Mouse (Mus musculus) midbrain, embryonic 13.5 days (tissue): ENCODE measurements at regions not wholly inside any gene's neighbourhood (a gene's known extent, or its start where the extent isn't known, plus 50 kb on each side); places are given as distances from the start of the nearest gene placed in this dataset.
A peak's percentile ranks its signal among the peaks of the same experiment; 100 is the strongest.

ENCODE experiments used
- ATAC-seq: fragments of 200-750 bp; cut with Nextera tagmentation; 2 replicates; pipeline ENCODE4 v1.8.0; 2017; ENCODE audit warnings: mild to moderate bottlenecking, moderate TSS enrichment, moderate library complexity
- H3K27ac ChIP-seq: fragments of 300-500 bp; sonication (generic); 2 replicates; pipeline ENCODE4 v1.5.1; 2015; ENCODE audit warnings: inconsistent platforms, mild to moderate bottlenecking, moderate library complexity
- H3K27me3 ChIP-seq: fragments of 300-500 bp; sonication (generic); 2 replicates; pipeline ENCODE4 v1.6.1; 2015; ENCODE audit warnings: mild to moderate bottlenecking, inconsistent platforms
- H3K36me3 ChIP-seq: fragments of 300-500 bp; sonication (generic); 2 replicates; pipeline ENCODE4 v1.6.1; 2015; ENCODE audit warnings: mild to moderate bottlenecking, inconsistent platforms
- H3K4me1 ChIP-seq: fragments of 300-500 bp; sonication (generic); replicated peaks from 2 replicates; pipeline ENCODE4 v1.6.1; 2015; ENCODE audit warnings: inconsistent platforms
- H3K4me2 ChIP-seq: fragments of 300-500 bp; sonication (generic); replicated peaks from 2 replicates; pipeline ENCODE4 v1.6.1; 2015; ENCODE audit warnings: moderate library complexity, mild to moderate bottlenecking, inconsistent platforms
- H3K4me3 ChIP-seq: fragments of 300-500 bp; sonication (generic); replicated peaks from 2 replicates; pipeline ENCODE4 v1.5.1; 2015; ENCODE audit warnings: mild to moderate bottlenecking, inconsistent platforms
- H3K9ac ChIP-seq: fragments of 300-500 bp; sonication (generic); replicated peaks from 2 replicates; pipeline ENCODE4 v1.6.1; 2015; ENCODE audit warnings: mild to moderate bottlenecking, inconsistent platforms
- H3K9me3 ChIP-seq: fragments of 300-500 bp; sonication (generic); 2 replicates; pipeline ENCODE4 v1.6.1; 2016; ENCODE audit warnings: mild to moderate bottlenecking, inconsistent platforms
- WGBS: fragments of 180-500 bp; shearing (Covaris S2); methylation state at CpG from one replicate; pipeline ENCODE4 v1.1.7; 2015; 5-methylcytosine and 5-hydroxymethylcytosine counted together

DNA sequence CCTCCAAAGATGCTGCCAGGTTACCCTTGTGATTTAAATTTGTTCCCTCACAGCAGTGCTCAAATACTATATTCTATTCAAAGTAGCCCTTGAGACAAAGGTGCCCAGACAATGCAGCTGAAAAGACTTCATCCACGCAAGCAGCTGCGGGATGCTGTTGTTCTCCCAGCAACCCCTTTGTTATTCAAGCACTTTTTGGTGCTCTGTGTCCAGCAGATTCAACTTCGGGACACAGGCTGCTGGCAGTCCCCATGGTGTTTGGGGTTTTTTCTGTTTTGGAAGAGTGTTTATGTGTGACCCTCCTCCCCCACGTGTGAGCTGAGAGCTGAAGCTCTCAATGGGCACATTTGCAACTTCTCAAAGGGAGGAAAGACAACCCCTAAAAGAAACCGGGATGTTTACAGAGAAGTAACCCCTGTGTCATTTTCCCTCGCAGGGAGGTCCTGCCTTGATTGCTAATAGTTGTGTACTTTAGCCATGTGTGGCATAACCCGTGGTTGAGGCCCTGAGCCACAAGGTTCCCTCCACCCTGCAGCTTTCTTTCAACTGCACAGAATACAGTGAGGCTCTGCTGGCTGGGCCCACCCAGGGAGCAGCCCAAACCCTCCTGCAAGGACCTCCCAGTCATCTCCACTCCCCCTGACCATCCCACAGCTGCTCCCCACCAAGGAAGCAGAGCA lies 108.9 kb downstream of the Hsd17b3 start:
- 0% methylated on average over 7 of the region's 7 CpGs for WGBS
- Histone ChIP-seq H3K4me2 (no peak overlapping the region), H3K4me3 (no peak overlapping the region), H3K27ac (no peak overlapping the region), H3K36me3 (no peaks in the 10 kb centered on the region), H3K4me1 (peaks cover 20% of the 10 kb centered on the region), H3K9me3 (no peaks in the 10 kb centered on the region), H3K27me3 (peaks cover 29% of the 10 kb centered on the region), H3K9ac (no peak overlapping the region)
- ATAC-seq, result peak; percentile 73

GRCm38 (mm10) chr13:63979581-63979980 lies 109.4 kb downstream of the Hsd17b3 start:
- WGBS, result 0% methylated on average over 1 of the region's 1 CpGs
- Histone ChIP-seq H3K9me3 (no peaks in the 10 kb centered on the region), H3K4me2 (no peak overlapping the region), H3K9ac (no peak overlapping the region), H3K27me3 (peaks cover 29% of the 10 kb centered on the region), H3K4me1 (peaks cover 16% of the 10 kb centered on the region), H3K36me3 (no peaks in the 10 kb centered on the region), H3K4me3 (no peak overlapping the region), H3K27ac (no peak overlapping the region)
- no peak for ATAC-seq

GRCm38 (mm10) chr13:63969907-63970306 lies 119.1 kb downstream of the Hsd17b3 start:
- Histone ChIP-seq H3K27ac (no peak overlapping the region), H3K27me3 (no peaks in the 10 kb centered on the region), H3K4me1 (no peaks in the 10 kb centered on the region), H3K9me3 (no peaks in the 10 kb centered on the region), H3K4me3 (no peak overlapping the region), H3K4me2 (no peak overlapping the region), H3K9ac (no peak overlapping the region), H3K36me3 (no peaks in the 10 kb centered on the region)
- ATAC-seq, result no peak
- 80% methylated on average over 2 of the region's 2 CpGs for WGBS

GRCm38 (mm10) chr13:63968623-63969022 lies 120.4 kb downstream of the Hsd17b3 start:
- 63% methylated on average over 3 of the region's 3 CpGs for WGBS
- H3K9ac ChIP-seq, result no peak overlapping the region
- no peak overlapping the region for H3K27ac ChIP-seq
- no peaks in the 10 kb centered on the region for H3K9me3 ChIP-seq
- H3K4me1 ChIP-seq, result no peaks in the 10 kb centered on the region
- H3K4me2 ChIP-seq, result no peak overlapping the region
- no peak for ATAC-seq
- no peaks in the 10 kb centered on the region for H3K36me3 ChIP-seq
- no peaks in the 10 kb centered on the region for H3K27me3 ChIP-seq
- H3K4me3 ChIP-seq, result no peak overlapping the region

DNA sequence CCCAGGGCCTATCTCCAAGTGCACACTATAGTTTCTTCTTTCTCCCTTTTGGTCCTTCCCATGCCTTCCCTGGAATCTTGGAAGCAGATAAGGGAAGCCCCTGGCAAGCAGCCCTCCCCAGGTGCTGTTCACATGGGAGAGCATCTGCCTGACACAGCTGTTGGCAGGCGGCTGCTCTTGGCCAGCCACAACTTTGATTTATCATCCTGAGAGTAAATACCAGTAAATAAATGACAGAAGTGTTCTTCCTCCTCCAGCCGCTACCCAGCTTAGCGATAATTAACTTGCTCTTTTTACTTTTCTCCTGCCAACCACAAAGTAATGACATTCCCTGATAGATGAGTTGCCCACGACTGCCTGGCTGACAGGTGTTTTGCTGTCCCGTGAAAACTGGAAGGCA lies 131.9 kb downstream of the Hsd17b3 start:
- no peaks in the 10 kb centered on the region for H3K36me3 ChIP-seq
- ATAC-seq, result no peak
- no peaks in the 10 kb centered on the region for H3K9me3 ChIP-seq
- WGBS, result 86% methylated on average over 5 of the region's 5 CpGs
- H3K4me2 ChIP-seq, result no peak overlapping the region
- no peak overlapping the region for H3K9ac ChIP-seq
- peaks cover under 1% of the 10 kb centered on the region; the same call in 1 of the 2 replicates for H3K4me1 ChIP-seq
- H3K27me3 ChIP-seq, result peaks cover 38% of the 10 kb centered on the region
- no peak overlapping the region for H3K4me3 ChIP-seq
- H3K27ac ChIP-seq, result no peak overlapping the region

DNA sequence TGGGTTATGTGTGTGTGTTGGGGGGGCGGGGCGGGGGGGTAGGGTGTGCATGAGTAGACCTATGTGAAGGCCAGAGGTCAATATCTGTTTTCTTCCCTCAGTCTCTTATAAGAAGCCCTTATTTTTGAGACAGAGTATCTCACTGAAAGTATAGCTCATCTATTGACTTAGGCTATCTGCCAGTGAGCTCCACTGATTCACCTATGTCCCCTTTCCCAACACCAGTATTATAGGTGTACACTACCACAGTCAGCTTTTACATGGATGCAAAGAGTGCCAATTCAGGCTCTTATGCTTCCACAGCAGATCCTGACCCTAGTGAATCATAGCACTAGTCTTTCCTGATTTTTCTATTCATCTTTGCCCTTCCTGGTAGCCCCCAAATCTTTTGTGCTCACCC lies 134.7 kb downstream of the Hsd17b3 start:
- no peak for ATAC-seq
- Histone ChIP-seq H3K4me2 (no peak overlapping the region), H3K36me3 (no peaks in the 10 kb centered on the region), H3K27ac (no peak overlapping the region), H3K4me3 (no peak overlapping the region), H3K9ac (no peak overlapping the region), H3K27me3 (peaks cover 65% of the 10 kb centered on the region), H3K4me1 (peaks cover 6% of the 10 kb centered on the region; the same call in 1 of the 2 replicates), H3K9me3 (no peaks in the 10 kb centered on the region)
- WGBS, result 77% methylated on average over 2 of the region's 2 CpGs

DNA sequence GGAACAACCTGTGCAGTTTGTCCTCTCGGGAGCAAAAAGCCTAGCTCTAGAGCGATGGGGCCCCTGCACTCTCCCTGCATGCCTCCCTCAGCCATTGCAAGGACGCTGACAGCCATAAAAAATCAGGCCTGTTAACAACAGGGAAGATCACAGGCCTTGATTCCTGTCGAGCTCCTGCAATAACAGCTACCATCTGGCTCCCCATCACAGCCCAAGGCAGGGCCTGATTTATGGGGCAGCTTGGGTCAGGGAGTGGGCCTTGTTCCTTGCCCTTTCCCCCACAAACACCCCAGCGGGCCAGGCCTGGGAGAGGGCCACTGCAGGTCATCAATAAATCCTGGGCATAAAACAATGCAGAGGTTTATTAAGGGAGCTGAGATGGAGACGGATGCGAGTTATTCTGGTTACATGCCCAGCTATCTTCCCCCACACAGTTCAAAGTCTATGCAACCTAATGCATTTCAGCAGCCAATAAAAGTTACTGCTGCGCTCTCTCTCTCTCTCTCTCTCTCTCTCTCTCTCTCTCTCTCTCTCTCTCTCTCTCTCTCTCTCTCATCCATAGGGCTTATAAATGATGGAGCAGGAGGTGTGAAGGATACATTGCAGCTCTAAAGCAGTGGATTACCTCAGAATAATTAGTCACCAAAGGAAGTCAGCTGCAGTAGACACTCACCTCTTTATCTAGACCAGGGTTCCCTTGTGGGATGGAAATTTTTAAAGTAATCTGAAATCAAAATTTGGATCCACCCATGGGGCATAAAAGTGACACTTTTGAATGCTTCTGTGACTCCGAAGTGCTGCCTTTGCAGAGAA lies 136.9 kb downstream of the Hsd17b3 start:
- Histone ChIP-seq H3K9ac (no peak overlapping the region), H3K27me3 (peaks cover 87% of the 10 kb centered on the region), H3K27ac (no peak overlapping the region)

DNA sequence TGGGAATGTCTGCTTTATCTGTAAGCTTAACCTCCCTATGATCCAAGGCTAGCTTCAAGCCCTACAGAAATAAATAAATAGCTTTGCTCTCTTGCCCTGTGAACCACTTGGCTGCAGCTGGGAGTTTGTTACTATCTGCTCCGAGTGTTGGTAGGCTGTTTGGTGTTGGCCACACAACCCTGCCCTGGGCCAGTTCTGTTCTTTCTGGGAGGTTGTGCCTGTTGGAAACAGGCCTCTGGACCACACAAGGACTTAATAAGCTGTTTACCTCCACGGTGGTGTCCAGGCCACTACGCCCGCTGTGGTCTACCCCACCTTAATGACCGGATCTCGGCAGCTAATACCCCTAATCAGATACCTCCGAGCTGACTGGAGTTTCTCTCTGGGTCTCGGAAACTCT lies 136.1 kb downstream of the Ercc6l2 start:
- Histone ChIP-seq H3K9me3 (no peaks in the 10 kb centered on the region), H3K4me2 (no peak overlapping the region), H3K4me1 (peaks cover 6% of the 10 kb centered on the region; the same call in 1 of the 2 replicates), H3K36me3 (no peaks in the 10 kb centered on the region), H3K9ac (no peak overlapping the region), H3K4me3 (no peak overlapping the region), H3K27ac (no peak overlapping the region), H3K27me3 (peaks cover 89% of the 10 kb centered on the region)
- 73% methylated on average over 8 of the region's 8 CpGs for WGBS
- ATAC-seq, result no peak

More for the DNA sequence above, 136.9 kb downstream of the Hsd17b3 start:
- Histone ChIP-seq H3K36me3 (no peaks in the 10 kb centered on the region), H3K9me3 (no peaks in the 10 kb centered on the region), H3K4me1 (peaks cover 6% of the 10 kb centered on the region; the same call in 1 of the 2 replicates), H3K4me3 (no peak overlapping the region), H3K4me2 (no peak overlapping the region)
- WGBS, result 57% methylated on average over 9 of the region's 9 CpGs
- no peak for ATAC-seq
